Mouse (Mus musculus) right cerebral cortex, postnatal 4 days (tissue): ENCODE data around the gene Esam.
A peak's percentile ranks its signal among the peaks of the same experiment; 100 is the strongest.

ENCODE experiments used
- DNase-seq: peaks from one replicate; pipeline ENCODE4 v3.0.0-alpha.2; 2022

Esam gene

GRCm38 (mm10) chr9:37530888-37531705 is 3.2 kb downstream of the Esam start:
- DNase-seq, result peak; percentile 53

- no peak for DNase-seq
These were observed 9.0 kb downstream of the Esam start for GRCm38 (mm10) chr9:37536851-37537250.

GRCm38 (mm10) chr9:37537658-37538250 is 9.9 kb downstream of the Esam start:
- no peak for DNase-seq

GRCm38 (mm10) chr9:37539170-37540025 is 11.5 kb downstream of the Esam start, which contains the start of gene Vsig2:
Gene Vsig2, plus strand, starts transcription at chr9:37539255.
- DNase-seq, result no peak

DNA sequence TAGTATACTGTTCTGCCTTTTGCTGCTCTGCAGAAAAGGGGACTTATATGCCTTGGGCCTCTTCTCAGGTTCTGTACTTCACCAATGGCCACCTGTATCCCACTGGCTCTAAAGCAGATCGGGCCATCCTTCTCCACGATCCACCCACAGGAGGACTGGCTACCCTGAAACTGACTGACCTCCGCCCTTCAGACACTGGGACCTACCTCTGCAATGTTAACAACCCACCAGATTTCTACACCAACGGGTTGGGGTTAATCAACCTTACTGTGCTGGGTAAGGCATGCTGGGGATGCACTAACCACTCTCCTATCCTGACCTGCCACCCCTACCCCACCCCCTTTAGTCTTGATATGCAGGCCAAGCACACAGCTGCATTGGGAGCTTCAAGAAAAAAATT is 12.3 kb downstream of the Esam start:
- DNase-seq, result no peak

DNA sequence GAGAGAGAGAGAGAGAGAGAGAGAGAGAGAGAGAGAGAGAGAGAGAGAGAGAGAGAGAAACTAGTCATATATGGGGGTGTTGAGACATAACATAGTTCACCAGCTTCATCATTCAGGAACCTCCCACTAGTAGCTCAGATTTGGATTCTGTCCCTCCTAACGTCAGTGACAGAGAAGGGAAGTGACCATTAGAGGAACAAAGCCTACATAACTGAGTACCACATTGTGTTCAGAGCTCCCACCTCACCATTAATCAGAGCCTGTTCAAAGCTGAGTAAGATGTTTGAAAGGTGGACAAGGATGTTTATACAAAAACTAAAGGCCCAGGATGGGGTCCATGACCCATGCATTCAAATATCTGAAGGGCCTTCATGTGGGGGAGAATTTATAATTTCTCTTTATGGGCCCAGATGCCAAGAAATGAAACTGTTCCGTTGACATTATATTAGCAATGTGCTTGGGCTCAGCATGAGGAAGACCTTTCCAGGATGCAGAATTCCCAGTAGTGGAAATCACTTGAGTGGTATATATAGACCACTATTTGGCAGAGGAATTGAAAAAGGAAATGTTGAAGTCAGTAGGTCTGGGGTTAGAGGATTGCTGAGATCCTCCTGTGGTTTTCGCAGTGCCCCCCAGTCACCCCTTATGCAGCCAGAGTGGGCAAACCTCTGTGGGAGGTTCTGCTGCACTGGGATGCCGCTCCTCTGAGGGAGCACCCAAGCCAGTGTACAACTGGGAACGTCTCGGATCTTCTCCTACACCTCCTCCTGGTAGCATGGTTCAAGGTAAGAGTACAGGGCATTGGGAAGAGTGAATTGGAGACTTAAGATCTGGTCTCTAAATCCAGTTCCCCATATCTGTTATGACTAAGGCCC is 13.1 kb downstream of the Esam start:
- no peak for DNase-seq

GRCm38 (mm10) chr9:37541851-37542642 is 14.2 kb downstream of the Esam start:
- no peak for DNase-seq

DNA sequence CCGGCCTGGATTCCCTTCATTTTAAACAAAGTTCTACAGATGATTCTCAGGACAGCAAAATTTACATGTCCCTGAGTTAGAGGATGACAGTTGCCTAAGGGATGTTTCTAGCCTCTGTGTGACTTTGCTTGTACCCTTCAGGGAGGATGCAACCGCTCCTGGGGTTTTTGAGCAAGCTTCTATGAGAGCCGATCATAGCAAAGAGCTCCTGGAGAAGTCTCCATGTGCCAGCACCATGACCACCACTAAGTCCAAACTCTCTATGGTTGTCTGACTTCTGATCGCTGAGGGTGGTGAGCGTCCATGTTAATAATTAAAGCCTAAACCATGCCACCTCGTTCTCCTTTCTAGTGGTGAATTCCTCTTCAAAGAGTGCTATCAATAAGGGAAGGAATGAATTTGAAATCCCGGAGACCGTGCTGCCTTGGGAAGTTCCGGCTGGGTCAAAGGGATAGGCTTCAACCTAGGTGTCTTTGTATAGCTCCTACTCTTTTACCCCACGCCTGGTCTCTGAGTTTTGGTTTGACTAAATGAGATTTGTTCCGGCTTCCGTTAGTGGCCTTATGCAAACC is 16.1 kb downstream of the Esam start:
- no peak for DNase-seq

DNA sequence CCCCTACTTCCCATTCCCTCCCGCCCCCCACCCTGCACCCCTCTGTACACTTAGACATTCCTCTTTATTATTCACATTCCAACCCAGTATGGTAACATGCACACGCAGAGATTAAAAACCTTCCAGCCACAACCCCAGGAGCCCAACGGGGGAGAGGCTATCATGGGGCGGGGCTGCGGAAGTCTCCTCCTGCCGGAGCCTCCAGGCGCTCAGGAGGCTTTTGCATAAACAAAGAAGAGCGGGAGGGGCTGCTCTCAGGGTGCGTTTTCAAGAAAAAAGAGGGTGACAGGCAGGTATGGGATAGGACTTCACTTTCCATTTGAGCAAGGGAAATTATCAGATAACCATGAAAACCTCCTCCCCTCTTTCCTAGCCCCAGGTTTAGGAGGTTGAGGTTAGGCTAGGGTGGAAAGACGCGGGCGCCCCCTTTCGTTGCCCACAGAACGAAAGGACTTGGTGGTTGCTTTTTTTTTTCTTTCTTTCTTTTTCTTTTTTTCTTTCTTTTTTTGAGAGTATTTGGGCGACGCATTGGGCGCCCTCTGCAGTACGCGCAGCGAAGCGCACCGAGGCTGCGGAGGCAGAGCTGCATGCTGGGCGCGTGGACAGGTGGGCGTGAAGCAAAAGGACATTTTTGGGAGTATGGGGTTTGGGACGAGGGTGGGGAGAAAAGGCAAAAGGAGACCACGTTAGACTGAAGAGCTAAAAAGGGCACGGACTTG is 16.7 kb downstream of the Esam start:
- DNase-seq, result peak; percentile 71

DNA sequence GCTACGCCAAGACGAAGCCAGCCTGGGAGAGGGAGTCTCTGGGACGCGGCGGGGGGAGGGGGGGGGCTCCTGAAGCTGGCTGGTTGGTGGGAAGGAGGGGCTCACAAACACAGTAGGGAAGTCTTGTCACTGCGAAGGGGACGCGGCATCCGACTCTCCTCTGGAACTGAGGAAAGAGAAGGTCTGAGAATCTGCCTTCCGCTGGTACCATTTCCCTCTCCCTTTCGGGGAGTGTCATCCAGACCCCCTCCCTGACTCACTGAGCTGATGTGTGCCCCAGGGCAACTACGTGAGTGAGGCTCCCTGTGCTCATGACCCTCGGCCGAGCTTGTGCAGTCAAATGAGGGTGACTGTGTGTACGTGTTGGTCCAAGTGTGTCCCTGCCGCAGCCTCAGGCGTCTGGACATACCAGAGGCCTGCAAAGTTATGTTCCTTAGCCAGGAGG is 17.3 kb downstream of the Esam start:
- DNase-seq, result no peak

- no peak for DNase-seq
These were observed 18.1 kb downstream of the Esam start for GRCm38 (mm10) chr9:37545847-37546452.

DNA sequence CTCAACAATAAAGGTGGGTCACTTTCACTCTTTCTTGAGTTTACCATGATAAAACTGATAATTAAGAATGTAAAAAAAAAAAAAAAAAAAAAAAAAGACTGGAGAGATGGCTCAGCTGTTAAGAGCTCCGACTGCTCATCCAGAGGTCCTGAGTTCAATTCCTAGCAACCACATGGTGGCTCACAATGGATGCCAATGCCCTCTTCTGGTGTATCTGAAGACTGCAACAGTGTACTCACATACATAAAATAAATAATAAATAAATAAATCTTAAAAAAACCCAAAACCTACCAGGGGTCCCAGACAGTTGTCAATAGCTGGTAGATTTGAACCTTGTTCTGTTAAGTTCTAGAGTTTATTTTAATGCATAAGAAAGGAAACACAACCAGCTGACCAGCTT is 19.0 kb downstream of the Esam start:
- DNase-seq, result no peak

DNA sequence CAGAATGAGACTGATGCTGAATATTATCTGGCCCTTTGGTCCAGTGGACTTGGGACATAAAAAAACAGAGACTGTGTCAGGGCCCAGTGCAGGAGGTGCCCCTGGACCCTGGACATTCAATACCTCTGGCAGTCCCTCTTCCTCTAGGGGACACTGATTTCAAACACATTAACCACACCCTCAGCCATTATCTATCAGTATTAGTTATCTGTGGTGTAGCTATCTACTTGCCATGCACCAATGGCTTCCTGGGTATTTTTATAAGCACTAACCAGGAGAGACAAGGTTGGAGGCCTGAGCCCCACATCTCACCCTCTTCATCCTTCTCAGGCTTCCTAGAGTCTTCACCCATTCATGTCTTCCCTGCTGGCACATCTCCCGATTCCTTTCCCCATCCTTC is 22.6 kb downstream of the Esam start:
- no peak for DNase-seq

- DNase-seq, result no peak
These were observed 24.1 kb downstream of the Esam start for GRCm38 (mm10) chr9:37551751-37552531.

DNA sequence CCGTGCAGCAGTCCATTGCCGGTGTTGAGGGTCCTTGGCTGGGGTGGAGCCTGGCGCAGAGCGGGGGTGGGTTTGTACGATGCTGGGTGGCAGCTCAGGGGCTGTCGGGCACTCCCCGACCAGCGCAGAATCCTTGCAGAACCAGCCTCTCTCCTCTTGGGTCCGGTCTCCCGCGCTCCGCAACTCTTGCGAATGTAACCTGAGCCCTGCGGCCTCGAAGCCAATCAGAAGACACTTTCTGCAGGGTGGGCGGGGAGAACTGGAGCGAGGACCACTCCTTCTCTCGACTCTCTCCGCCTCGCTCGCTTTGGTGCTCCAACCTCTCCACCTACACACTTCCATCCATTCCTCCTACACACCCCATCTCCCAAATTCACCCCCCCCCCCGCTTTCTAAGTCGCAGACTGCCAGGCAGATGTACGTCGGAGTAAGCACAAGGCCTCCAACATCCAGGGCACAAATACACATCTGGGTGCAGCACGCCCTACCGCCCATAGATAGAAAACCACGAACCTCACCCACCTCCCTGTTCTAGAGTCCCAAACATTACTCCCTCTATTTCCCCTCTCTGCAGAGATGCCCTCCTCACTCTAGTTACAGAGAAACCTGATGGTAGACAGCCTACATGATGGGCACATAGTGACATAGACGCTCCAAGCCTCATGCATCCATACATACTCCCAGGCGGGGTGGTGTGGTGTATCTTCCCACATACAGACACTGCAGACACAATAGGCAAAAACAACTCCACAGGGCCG is 24.8 kb downstream of the Esam start, which contains the start of gene Nrgn:
Gene Nrgn (minus strand): TSS at position 369 of the 758 bp plus-strand sequence.
- DNase-seq, result peak; percentile 74

GRCm38 (mm10) chr9:37554279-37554678 is 26.4 kb downstream of the Esam start:
- DNase-seq, result no peak

- DNase-seq, result no peak
These were observed 27.2 kb downstream of the Esam start, which contains the start of gene Siae for GRCm38 (mm10) chr9:37554838-37555748. Gene Siae, plus strand, starts transcription at chr9:37555698.
